In genomic region chr3:127713112-127713511, GRCm38 (mm10) we compare ENCODE assay signal across 19 mouse cellular contexts.
A peak's percentile ranks its signal among the peaks of the same experiment; 100 is the strongest.
DNase-seq lines count a peak whose midpoint lies in the region; ATAC-seq lines count a peak whose summit lies in the region.
"Had no signal": no experiment of that assay in that cellular context is flagged by ENCODE, and none has a peak within 500 bp of the region (broad histone marks: within the 10 kb centered on the region; RNA-seq: fewer than 3 reads in every experiment).

No protein-coding gene starts in this region.

- no peaks in the 10 kb centered on the region for H3K9me3 ChIP-seq in forebrain, embryonic 14.5 days (replicated peaks; ENCODE audit: control insufficient read depth, low read length)
- no peaks in the 10 kb centered on the region for H3K9me3 ChIP-seq in midbrain, embryonic 15.5 days
- H3K9me3 ChIP-seq: embryonic facial prominence, embryonic 12.5 days; heart, embryonic 12.5 days; limb, embryonic 15.5 days had no signal

- peaks cover 19% of the 10 kb centered on the region for H3K27me3 ChIP-seq in forebrain, embryonic 14.5 days (replicated peaks; ENCODE audit: control insufficient read depth, insufficient read depth, low read length)
- H3K27me3 ChIP-seq in midbrain, embryonic 15.5 days (replicated peaks), result 0 out of 2 replicates have a peak, but pooled peaks cover 2% of the 10 kb centered on the region
- H3K27me3 ChIP-seq: CH12.LX; embryonic facial prominence, embryonic 12.5 days; heart, embryonic 12.5 days; limb, embryonic 15.5 days had no signal

- peaks cover 16% of the 10 kb centered on the region for H3K4me1 ChIP-seq in forebrain, embryonic 14.5 days (ENCODE audit: control insufficient read depth, insufficient read depth, low read length)
- H3K4me1 ChIP-seq in midbrain, embryonic 15.5 days, result peaks cover 9% of the 10 kb centered on the region
- H3K4me1 ChIP-seq: heart, embryonic 12.5 days had no signal

- H3K4me2 ChIP-seq in forebrain, embryonic 14.5 days (ENCODE audit: low read length), result peak overlapping the region; percentile 2; the same call in 1 of the 2 replicates
- H3K4me2 ChIP-seq in midbrain, embryonic 15.5 days, result no peak overlapping the region
- H3K4me2 ChIP-seq: embryonic facial prominence, embryonic 12.5 days; heart, embryonic 12.5 days; limb, embryonic 15.5 days had no signal

- H3K9ac ChIP-seq in forebrain, embryonic 14.5 days (ENCODE audit: low read length), result 0 out of 2 replicates have a peak overlapping the region, but pooled peaks have one; percentile 13
- no peak overlapping the region for H3K9ac ChIP-seq in midbrain, embryonic 15.5 days
- H3K9ac ChIP-seq: embryonic facial prominence, embryonic 12.5 days; heart, embryonic 12.5 days; limb, embryonic 15.5 days had no signal

- 22% methylated on average over 9 of the region's 9 CpGs for WGBS in forebrain, embryonic 14.5 days
- WGBS in midbrain, embryonic 15.5 days, result 56% methylated on average over 9 of the region's 9 CpGs

- H3K27ac ChIP-seq in forebrain, embryonic 14.5 days (ENCODE audit: low read depth, low read length), result peak overlapping the region; percentile 61; the same call in 1 of the 2 replicates
- H3K27ac ChIP-seq in midbrain, embryonic 15.5 days, result no peak overlapping the region
- H3K27ac ChIP-seq: embryonic facial prominence, embryonic 12.5 days; limb, embryonic 15.5 days; macrophage had no signal

- no peak overlapping the region for H3K4me3 ChIP-seq in forebrain, embryonic 14.5 days (ENCODE audit: low read depth, low read length)
- H3K4me3 ChIP-seq in midbrain, embryonic 15.5 days, result no peak overlapping the region
- H3K4me3 ChIP-seq: embryonic facial prominence, embryonic 12.5 days; heart, embryonic 12.5 days; limb, embryonic 15.5 days had no signal

- DNase-seq in frontal cortex, postnatal 10 days (ENCODE audit: low spot score in 2 of 2), result no peak
- peak; percentile 9 for DNase-seq in layer of hippocampus, adult 11-12 months (ENCODE audit: low spot score)
- no peak for DNase-seq in layer of hippocampus, postnatal 36 days
- peak; percentile 90 for DNase-seq in forebrain, embryonic 14.5 days (ENCODE audit: low spot score)
- DNase-seq in testis, postnatal 14 days (ENCODE audit: low spot score), result no peak
- no peak for DNase-seq in adrenal gland, adult 8-10 months
- DNase-seq: cerebellum, postnatal 36 days; gastrocnemius, postnatal 36 days; heart, postnatal 36 days; kidney, adult 18-20 months; lung, adult 18-20 months; thymus, adult 18-20 months had no signal

- peak; percentile 16; the same call in 1 of the 2 replicates for ATAC-seq in frontal cortex, adult (ENCODE audit: low TSS enrichment)
- peak; percentile 92 for ATAC-seq in forebrain, embryonic 14.5 days
- ATAC-seq in midbrain, embryonic 15.5 days (replicated peaks), result peak; percentile 67; the same call in 1 of the 2 replicates

- no peaks in the 10 kb centered on the region for H3K36me3 ChIP-seq in forebrain, embryonic 14.5 days (ENCODE audit: control insufficient read depth, insufficient read depth, low read length)
- no peaks in the 10 kb centered on the region for H3K36me3 ChIP-seq in midbrain, embryonic 15.5 days (replicated peaks)
- H3K36me3 ChIP-seq: embryonic facial prominence, embryonic 12.5 days; heart, embryonic 12.5 days; limb, embryonic 15.5 days had no signal

Comparison
In these comparisons a context has a peak if more than half of its experiments do, and no peak if none do; other contexts are left out.
1. DNase-seq: peak in layer of hippocampus, adult 11-12 months (single experiment) and forebrain, embryonic 14.5 days (single experiment); none in frontal cortex, postnatal 10 days (0 of 2), layer of hippocampus, postnatal 36 days (0 of 2), testis, postnatal 14 days (single experiment) and adrenal gland, adult 8-10 months (single experiment).
2. ATAC-seq: peak in every context shown above with its lines; median percentile 92 in forebrain, embryonic 14.5 days; 67 in midbrain, embryonic 15.5 days; 16 in frontal cortex, adult.